Mouse (Mus musculus) kidney, postnatal 25 days (tissue): Measurements from ENCODE around the gene Gfap.

ENCODE experiments used
- DNase-seq, 2 experiments: peaks; one replicate each; pipeline ENCODE4 v3.0.0; 2021; ENCODE audit warnings: mixed read lengths in 2 of 2

Gene Gfap

GRCm38 (mm10) chr11:102900763-102901162 is at the start of gene Gfap:
Gfap (minus strand) TSS chr11:102900912.
- peak; percentile 78 to 88 for DNase-seq

DNA sequence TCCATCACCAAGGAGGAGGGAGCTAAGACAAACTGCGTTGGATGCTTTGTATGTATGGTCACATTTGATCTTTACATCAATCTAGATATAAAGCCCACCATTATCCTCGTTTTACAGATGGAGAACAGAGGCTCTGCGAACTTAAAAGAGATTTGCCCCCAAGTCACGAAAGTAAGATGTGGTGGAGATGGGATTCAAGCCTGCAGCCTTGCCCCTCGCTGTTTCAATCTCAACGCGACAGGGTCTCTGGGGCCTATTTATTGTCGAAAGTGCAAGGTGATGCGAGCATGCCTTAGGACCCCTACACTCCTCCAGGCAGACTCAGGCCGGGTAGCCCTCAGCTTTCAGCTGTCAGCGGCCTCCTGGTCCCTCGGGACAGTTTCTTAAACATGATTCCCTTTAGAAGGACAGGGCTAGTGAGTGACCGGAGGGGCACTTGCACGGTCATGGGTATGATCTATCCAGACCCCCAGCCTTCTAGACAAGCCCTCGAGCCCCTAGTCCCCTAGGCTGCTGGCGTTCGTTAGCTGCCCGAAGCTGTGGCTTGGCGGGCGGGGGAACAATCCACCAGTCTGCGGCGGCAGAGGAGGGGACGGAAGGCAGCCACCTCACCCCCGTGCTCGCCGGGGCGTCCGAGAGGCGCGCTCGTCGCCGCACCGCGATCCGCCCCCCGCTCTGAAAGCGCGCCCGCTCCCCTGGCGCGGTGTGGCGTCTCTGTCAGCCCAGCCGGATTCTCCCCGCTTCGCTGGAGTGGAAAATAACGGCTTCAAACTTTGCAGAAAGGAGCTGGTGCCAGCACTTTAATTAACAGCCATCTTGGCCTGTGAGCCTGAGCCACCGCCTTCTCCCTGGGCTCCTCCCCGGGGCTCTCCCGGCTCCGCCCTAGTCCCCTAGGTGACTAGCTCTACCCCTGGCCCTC is 47.6 kb upstream of the Gfap start:
- peak; percentile 70 to 85 for DNase-seq

DNA sequence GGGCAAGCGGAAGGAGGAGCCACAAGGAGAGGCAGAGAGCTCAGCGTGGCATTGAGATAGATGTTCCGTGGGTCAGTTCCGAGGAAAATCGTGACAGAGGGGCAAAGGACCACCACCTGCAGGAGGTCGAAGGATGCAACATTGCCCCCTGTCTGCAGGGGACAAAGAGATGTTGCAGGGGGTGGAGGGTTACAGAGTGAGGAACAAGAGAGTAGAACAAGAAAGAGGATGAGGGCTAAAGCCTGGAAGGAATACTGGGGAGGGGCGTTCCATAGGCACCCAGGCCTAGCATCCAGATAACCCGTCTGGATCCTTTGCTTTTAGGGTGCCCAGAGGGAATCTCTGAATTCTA is 46.3 kb upstream of the Gfap start:
- no peak for DNase-seq

DNA sequence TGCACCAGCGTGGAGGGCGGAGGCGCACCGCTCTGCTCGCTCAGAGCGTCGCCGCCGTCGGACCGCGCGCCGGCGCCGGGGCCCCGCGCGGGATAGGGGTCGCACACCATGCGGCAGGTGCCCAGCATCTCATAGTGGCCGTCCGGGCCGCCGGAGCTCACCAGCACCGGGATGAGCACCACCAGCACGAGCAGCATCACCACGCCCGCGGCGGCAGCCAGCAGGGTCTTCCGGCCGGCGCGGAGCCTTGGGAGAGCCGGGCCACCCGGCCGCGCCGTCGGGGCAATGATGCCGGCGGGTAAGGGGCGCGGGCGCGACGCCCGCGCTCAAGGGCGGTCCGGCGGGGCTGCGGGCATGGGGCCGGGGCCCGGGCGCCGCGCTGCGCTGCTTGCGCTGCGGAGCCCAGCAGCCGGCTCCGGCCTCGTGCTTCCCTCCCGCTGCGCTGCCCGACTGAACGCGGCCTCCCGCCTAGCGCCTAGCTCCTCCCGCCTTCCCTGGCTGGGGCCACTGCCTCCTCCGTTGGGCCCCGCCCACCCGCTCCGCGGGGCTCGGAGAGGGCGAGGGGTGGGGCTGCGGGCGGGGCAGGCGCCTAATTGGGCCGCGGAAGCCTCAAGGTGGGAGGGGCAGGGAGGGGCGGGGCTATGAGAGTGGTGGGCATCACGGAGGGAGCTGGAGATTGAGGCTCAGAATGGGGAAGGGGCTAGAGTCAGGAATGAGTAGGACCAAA is 45.7 kb upstream of the Gfap start, which contains the start of gene C1ql1:
Gene C1ql1 (minus strand): TSS at position 424 of the 727 bp plus-strand sequence.
- DNase-seq: peak; percentile 87 to 94

- DNase-seq: no peak
Measured at GRCm38 (mm10) chr11:102945306-102946264, 44.9 kb upstream of the Gfap start.

GRCm38 (mm10) chr11:102941236-102941635 is 40.5 kb upstream of the Gfap start:
- DNase-seq: no peak

GRCm38 (mm10) chr11:102939024-102939675 is 38.4 kb upstream of the Gfap start:
- peak in 1 of 2 experiments; percentile 22 for DNase-seq

- DNase-seq: no peak
Measured at GRCm38 (mm10) chr11:102937529-102938182, 36.9 kb upstream of the Gfap start.

DNA sequence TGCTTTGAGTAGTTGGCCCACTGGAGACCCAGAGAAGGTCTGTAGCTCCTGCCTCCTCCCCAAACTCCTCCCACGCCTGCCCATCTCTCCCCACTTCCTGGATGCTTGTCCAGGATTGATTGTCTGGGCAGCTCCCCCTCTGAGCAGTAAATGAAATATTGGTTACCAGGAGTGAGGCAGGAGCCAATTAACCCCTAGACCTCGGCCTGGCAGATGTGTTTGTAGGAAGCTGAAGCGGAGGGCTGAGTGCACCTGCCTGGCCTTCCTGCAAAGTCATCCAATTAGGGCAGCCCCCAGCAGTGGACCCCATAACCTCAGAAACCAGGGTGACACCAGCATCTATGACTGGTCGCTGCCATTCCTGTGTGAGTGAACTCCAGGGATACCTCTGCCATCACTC is 35.6 kb upstream of the Gfap start:
- no peak for DNase-seq

GRCm38 (mm10) chr11:102930672-102931071 is 30.0 kb upstream of the Gfap start:
- no peak for DNase-seq

GRCm38 (mm10) chr11:102925351-102925717 is 24.6 kb upstream of the Gfap start:
- DNase-seq: peak in 1 of 2 experiments; percentile 28

GRCm38 (mm10) chr11:102924557-102925350 is 24.0 kb upstream of the Gfap start, which contains the start of gene Kif18b:
Kif18b (minus strand) TSS chr11:102925124.
- peak; percentile 98 to 99 for DNase-seq

DNA sequence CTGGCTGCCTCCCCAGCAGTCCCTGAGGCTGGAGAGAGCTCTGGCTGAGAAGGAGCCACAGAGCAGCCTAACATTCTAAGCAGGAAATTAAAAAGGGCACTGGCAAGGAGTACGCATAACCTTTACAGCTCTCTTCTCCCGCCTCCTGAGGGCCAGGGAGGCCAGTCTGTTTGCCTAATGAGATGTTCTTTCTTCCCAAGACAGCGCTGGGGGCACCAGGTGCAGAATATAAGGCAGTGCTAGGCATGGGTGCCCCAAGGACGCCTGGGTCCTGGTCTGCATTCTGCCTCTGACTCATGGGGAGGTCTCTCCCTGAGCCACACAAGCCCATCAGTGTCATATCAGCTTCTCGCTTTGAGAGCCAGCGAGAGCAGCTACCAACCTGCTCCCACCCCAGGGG is 20.8 kb upstream of the Gfap start:
- no peak for DNase-seq

DNA sequence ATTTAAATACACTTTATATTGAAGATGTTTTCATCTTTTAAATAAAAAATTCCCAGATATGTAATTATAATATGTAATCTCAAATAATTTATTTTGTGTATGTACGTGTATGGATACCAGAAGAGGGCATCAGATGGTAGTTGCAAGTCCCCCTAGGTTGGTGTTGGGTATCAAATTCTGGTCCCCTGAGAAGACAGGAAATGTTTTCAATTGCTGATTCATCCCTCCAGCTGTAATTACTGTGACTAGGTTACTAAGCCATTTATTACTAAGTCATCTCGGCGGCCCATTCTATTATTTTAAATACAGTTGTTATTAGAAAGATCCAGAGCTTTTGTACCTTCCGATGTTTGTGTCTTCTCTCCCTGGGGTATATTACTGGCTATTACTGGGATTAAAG is 17.4 kb upstream of the Gfap start:
- DNase-seq: no peak

DNA sequence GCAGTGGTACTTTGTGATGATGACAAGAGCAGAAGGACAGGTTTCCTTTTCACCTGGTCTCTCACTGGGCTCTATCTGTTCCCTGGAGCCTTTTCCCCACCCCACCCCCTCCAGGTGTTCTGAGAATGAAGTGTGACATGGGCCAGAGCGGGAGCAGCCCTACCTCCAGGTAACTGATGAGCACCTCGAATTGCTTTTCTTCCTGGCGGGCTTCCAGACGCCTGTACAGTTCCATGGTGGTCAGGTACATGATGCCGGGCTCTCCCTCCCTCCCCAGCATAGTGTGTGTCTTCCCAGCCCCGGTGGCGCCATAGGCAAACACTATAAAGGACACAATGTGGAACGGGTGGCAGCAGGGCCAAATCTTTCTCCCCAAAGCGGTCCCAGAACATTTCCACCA is 14.7 kb upstream of the Gfap start:
- no peak for DNase-seq

GRCm38 (mm10) chr11:102911376-102911775 is 10.7 kb upstream of the Gfap start:
- no peak for DNase-seq

GRCm38 (mm10) chr11:102903654-102904053 is 2.9 kb upstream of the Gfap start:
- DNase-seq: peak in 1 of 2 experiments; percentile 15

GRCm38 (mm10) chr11:102902107-102902506 is 1.4 kb upstream of the Gfap start:
- peak in 1 of 2 experiments; percentile 9 for DNase-seq

DNA sequence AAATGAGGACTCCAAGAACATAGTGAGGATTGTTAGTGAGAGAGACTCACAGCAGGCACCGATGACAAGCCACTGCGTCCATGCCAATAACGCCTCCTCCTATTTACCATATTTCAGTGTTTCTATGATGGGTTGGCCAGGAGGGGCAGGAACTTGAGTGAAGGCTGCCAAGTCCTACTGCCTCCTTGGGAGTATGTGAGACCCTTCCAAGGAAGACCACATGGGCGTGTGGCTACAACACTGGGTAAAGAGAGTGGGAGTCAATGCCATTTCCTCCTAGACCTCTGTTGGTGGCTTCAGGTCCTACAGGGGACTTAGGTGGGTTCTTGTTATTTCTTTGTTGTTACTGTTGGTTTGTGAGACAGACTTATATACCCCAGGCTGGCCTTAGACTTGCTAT is 487 bp upstream of the Gfap start:
- DNase-seq: peak in 1 of 2 experiments; percentile 18

DNA sequence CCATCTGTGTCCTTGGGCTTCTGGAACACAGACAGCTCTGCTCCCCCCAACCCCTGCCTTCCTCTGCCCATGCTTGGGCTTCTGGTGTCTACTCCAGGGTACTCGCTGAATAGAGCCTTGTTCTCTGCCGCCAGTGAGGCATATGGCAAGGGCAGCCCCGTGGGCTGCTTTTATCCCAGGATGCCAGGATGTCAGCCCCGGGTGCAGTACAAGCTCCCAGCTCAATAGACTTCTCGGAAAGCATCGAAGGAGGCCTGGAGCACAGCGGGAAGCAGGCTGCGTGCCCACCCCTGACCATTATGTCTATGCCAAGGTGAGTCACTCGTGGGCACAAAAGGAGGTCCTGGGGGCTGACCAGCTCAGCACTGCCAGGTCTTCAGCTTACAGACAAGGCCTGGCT is 2.3 kb downstream of the Gfap start:
- DNase-seq: no peak

GRCm38 (mm10) chr11:102896641-102897040 is 4.1 kb downstream of the Gfap start:
- DNase-seq: no peak
